10 mouse cellular contexts compared by ENCODE assay signal in the genomic region with DNA sequence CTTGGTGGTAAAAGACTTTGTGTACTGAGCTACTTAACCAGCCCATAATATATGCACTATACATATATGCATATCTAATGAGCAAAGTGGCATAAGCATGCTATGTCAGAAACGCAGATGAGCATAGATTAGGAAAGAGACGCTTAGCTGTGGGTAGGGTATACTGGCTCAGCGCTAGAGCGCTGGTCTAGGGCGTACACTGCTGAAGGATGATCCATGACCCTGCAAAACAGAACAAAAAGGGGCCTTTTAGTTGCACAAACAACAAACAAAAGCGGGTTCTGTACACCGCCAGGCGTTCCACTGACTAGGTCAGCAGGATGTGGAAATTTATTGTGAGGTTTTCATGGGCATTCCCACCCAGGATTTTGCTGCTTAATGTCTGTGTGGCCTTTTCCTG. TPM values are rescaled to one million over a fixed set of nuclear protein-coding genes. Genes with fewer than 3 reads are reported as not detected.
DNase-seq lines count a peak whose midpoint lies in the region; ATAC-seq and TF ChIP-seq lines count a peak whose summit lies in the region.
"Had no signal": no experiment of that assay in that cellular context is flagged by ENCODE, and none has a peak within 500 bp of the region (broad histone marks: within the 10 kb centered on the region; RNA-seq: fewer than 3 reads in every experiment).

No protein-coding gene starts in this region.

- H3K27ac ChIP-seq in layer of hippocampus, adult 2 months = peak overlapping the region; percentile 67
- peak overlapping the region; percentile 53; the same call in 1 of the 2 replicates for H3K27ac ChIP-seq in cortical plate, adult 2 months (ENCODE audit: insufficient read depth, low read length)
- H3K27ac ChIP-seq in forebrain, embryonic 10.5 days = peak overlapping the region; percentile 74
- peak overlapping the region; percentile 79 for H3K27ac ChIP-seq in limb, embryonic 11.5 days (replicated peaks; ENCODE audit: low read depth, low read length)
- H3K27ac ChIP-seq: neural tube, embryonic 12.5 days had no signal

- intact Hi-C loops in gastrocnemius, postnatal 36 days (cut with DNase I) = no loop called here

- DNase-seq in layer of hippocampus, adult 2 months (ENCODE audit: low spot score in 2 of 2) = no peak
- DNase-seq in layer of hippocampus, postnatal 10 days (ENCODE audit: low spot score in 2 of 2) = no peak
- no peak for DNase-seq in forebrain, embryonic 10.5 days (ENCODE audit: extremely low spot score, low spot score)
- DNase-seq in limb, embryonic 11.5 days (ENCODE audit: low spot score) = no peak
- no peak for DNase-seq in right cerebral cortex, postnatal 14 days
- no peak for DNase-seq in gastrocnemius, postnatal 36 days

- H3K4me2 ChIP-seq in limb, embryonic 11.5 days (ENCODE audit: low read depth, severe bottlenecking) = no peak overlapping the region
- H3K4me2 ChIP-seq: neural tube, embryonic 12.5 days had no signal

- no peak overlapping the region for H3K4me3 ChIP-seq in layer of hippocampus, adult 2 months
- H3K4me3 ChIP-seq in cortical plate, adult 2 months (ENCODE audit: insufficient read depth, low read length) = no peak overlapping the region
- H3K4me3 ChIP-seq in forebrain, embryonic 10.5 days = no peak overlapping the region
- H3K4me3 ChIP-seq in limb, embryonic 11.5 days (ENCODE audit: low read depth, low read length) = no peak overlapping the region
- H3K4me3 ChIP-seq: neural tube, embryonic 12.5 days had no signal

- TF ChIP-seq CTCF in layer of hippocampus, adult 2 months (conservative IDR thresholded peaks at IDR 0.05) = no peak
- no peak for TF ChIP-seq CTCF in cortical plate, adult 2 months (IDR thresholded peaks at IDR 0.05; ENCODE audit: extremely low read depth, insufficient read depth, low read length)

- H3K27me3 ChIP-seq in forebrain, embryonic 10.5 days (ENCODE audit: poor library complexity, severe bottlenecking) = peaks cover 18% of the 10 kb centered on the region
- H3K27me3 ChIP-seq in limb, embryonic 11.5 days (ENCODE audit: control insufficient read depth, insufficient read depth, low read length) = no peaks in the 10 kb centered on the region
- H3K27me3 ChIP-seq: neural tube, embryonic 12.5 days; Patski had no signal

- TF ChIP-seq POLR2A in cortical plate, adult 2 months (IDR thresholded peaks at IDR 0.05; ENCODE audit: extremely low read depth, insufficient read depth, low read length) = no peak

- H3K9ac ChIP-seq in limb, embryonic 11.5 days (ENCODE audit: low read length) = no peak overlapping the region
- H3K9ac ChIP-seq: neural tube, embryonic 12.5 days had no signal

- no peak for ATAC-seq in limb, embryonic 11.5 days (ENCODE audit: insufficient number of reproducible peaks, low FRiP score, low TSS enrichment, low read depth)
- no peak for ATAC-seq in erythroblast, adult 5-6 weeks (replicated peaks; ENCODE audit: low FRiP score, poor library complexity, severe bottlenecking)

- H3K36me3 ChIP-seq in forebrain, embryonic 10.5 days (replicated peaks) = no peaks in the 10 kb centered on the region
- no peaks in the 10 kb centered on the region for H3K36me3 ChIP-seq in limb, embryonic 11.5 days (ENCODE audit: control insufficient read depth, insufficient read depth, low read length)
- H3K36me3 ChIP-seq: neural tube, embryonic 12.5 days had no signal

- 61% methylated on average over 8 of the region's 8 CpGs for WGBS in forebrain, embryonic 10.5 days
- 75% methylated on average over 8 of the region's 8 CpGs for WGBS in limb, embryonic 11.5 days

- no peaks in the 10 kb centered on the region for H3K9me3 ChIP-seq in forebrain, embryonic 10.5 days
- no peaks in the 10 kb centered on the region for H3K9me3 ChIP-seq in limb, embryonic 11.5 days (ENCODE audit: control insufficient read depth, low read length)
- H3K9me3 ChIP-seq: neural tube, embryonic 12.5 days had no signal

- no peaks in the 10 kb centered on the region for H3K4me1 ChIP-seq in cortical plate, adult 2 months (ENCODE audit: control insufficient read depth, insufficient read depth, low read length)
- H3K4me1 ChIP-seq in forebrain, embryonic 10.5 days = peaks cover 43% of the 10 kb centered on the region
- H3K4me1 ChIP-seq in limb, embryonic 11.5 days (ENCODE audit: control insufficient read depth, insufficient read depth, low read length) = peaks cover 16% of the 10 kb centered on the region

RNA-seq across cellular contexts. Expression of a gene that starts 8.9 kb away (rescaled TPM):
- 10 to 100 TPM; 53.0 to 60.4 TPM for total RNA-seq in layer of hippocampus, adult 2 months (2021)
- total RNA-seq in layer of hippocampus, postnatal 10 days (2021) = 10 to 100 TPM; 57.0 to 63.1 TPM
- polyA plus RNA-seq in cortical plate, adult 2 months (2012; rRNA removed) = 32.9 and 33.2 TPM in 2 replicates
- 3.0 and 3.4 TPM in 2 replicates for polyA plus RNA-seq in forebrain, embryonic 10.5 days (2016; fragmentation: Nextera tagmentation; extraction: Ambion mirVana)
- 4.9 and 5.6 TPM in 2 replicates for polyA plus RNA-seq in limb, embryonic 11.5 days (2014; fragmentation: Nextera tagmentation; extraction: Ambion mirVana)
- total RNA-seq in erythroblast, adult 5-6 weeks (2015; ENCODE audit: low replicate concordance) = 21.3 and 34.7 TPM in 2 replicates
- total RNA-seq in erythroblast, adult 5-6 weeks (2017; ENCODE audit: low replicate concordance) = 19.5 and 25.1 TPM in 2 replicates
- 10 to 100 TPM; 26.5 to 30.1 TPM for total RNA-seq in gastrocnemius, postnatal 36 days (2021)
